Mouse (Mus musculus) cerebellum, adult 9-10 months (tissue): ENCODE data around the gene Fgfr4.

Source experiments
- DNase-seq: peaks from one replicate; pipeline ENCODE4 v3.0.0; 2022

The Fgfr4 gene

DNA sequence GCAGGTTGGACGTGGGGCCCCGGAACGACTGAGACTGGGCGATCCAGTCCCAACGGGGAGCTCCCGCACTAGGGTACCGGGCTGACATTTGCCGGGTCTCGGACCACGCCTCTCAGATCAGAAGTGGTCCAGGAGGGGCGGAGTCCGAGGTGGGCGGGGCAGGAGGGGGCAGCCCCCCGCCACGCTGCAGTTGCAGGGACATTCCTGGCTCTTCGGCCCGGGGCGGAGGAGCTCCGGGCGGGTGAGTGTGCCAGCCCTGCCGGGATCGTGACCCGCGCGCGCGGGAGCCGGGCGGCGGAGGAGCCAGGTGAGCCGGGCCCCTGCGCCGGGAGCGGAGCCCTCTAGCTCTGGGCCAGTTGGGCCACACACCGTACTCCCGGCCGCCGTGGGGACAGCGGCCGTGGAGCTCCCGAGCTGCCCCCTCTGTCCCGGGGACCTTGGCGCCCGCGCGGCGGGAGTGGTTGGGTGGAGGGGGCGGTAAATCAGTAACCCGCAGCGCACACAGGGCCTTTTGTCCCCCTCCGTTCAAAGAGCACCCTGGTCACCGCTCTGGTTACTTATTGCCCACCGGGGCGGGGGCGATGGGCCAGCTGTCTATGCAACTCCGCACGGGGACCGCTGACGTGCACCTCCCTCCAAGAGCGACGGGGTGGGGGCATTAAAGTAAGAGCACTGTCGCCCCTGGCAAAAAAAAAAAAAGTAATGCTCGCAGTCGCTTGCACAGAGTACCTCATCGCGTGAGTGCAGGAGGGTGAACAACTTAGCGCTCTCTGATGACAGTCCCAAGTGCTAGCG lies at the start of gene Fgfr4:
Gene Fgfr4, plus strand, starts transcription at position 20 of the 795 bp plus-strand sequence.
- no peak for DNase-seq

DNA sequence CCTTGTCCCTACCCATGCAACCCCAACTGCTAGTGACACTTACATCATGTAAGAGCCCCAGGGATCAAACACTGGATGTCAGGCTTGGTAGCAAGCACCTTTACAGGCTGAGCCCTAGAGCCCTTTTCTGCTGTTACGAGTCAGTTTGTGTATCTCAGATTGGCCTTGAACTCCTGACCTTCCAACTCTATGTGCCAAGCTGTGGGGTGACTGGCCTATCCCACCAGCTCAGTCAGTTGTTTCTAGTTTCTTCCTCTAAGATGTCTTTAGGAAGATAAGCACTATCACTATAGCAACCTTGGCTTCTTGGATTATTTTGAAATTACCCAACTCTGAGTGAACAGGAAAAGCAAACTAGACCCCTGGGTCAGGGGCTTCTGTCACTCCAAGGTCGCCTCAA lies 49.1 kb upstream of the Fgfr4 start:
- peak; percentile 28 for DNase-seq

DNA sequence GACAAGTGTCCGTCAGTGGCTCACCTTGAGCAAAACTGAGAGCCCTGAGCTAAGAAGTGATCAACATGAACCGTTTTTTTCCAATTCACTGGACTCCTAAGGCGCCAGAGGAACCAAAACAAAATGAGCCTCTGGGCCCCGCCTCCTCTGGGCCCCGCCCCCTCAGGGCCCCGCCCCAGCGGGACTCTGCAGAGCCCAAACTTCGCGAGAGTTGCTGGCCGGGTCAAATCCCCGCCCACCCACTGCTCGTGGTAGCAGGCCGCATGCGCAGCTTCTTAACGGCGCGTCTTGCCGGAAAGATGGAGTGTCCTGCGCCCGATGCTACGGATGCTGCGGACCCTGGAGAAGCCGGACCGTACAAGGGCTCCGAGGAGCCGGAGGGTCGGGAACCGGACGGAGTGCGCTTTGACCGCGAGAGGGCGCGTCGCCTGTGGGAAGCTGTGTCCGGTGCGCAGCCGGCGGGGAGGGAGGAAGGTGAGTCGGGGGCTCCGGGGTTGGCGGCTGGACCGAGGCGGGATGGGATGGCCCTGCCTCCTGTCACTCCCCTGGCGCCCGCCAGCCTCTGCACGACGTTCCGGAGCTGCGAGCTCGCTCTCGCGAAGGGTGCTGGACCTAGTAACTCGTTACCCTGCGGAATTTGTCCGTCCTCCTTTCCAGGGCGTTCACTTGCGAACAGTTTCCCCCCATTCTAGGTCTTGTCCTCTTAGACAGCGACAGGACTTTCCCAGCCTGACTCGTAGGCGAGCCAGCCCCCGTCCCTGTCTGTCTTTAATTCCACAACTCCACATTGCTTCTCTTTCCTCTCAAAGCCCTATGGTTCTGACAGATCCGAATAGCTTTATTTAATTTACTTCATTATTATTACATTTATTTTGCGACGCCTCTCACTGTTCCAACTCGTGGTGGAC lies 47.1 kb upstream of the Fgfr4 start, which contains the start of gene Zfp346:
Gene Zfp346, plus strand, starts transcription at position 267 of the 908 bp plus-strand sequence.
- DNase-seq: peak; percentile 98

DNA sequence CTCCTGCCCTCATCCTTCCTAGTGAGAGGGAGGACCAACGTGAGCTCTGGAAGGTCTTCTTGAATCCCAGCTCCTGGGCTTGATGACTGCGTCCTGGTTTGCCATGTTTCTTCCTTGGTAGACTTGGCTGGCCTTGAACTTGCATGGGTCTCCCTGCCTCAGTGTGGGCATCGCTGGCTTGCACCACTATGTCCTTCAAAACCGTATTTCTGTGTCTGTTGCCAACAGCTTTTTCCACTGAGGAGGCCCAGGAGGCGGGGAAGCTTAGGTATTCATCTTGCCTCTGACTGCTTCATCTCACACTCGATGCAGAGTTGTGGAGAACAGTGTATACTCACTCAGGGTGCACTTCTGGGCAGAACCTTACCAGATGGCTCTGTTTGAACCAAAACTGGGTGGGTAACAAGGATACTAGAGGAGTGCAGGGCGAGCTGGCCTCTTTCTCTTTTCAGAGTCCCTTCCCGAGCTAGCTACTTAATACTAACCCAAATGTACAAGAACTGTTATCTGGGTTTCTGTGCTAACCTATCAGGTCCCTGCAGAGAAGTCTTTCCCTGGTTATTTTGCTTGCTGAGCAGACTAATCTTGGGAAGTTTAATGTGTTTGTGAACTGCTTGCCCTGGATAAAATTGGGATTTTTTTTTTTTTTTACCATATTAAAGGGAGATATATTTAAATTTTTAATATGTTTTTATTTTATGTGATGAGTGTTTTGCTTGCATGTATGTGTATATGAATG lies 46.3 kb upstream of the Fgfr4 start:
- DNase-seq: peak; percentile 39

DNA sequence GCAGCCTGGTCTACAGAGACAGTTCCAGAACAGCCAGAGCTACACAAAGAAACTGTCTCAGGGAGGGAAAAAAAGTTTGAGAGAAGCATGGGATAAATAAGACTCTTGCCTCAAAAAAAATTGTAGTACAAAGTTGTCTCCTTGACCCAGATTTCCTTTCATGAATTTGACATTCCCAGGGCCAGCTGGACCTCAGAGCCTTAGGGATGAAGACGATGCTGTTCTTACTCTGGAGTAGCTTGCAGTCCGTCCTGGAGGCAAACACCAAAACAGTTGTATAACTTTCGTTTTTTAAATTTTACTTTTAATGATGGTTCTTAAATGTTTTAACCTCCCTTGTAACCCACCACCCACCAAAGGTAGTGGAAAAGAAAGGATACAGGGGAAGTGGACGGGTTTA lies 45.3 kb upstream of the Fgfr4 start:
- no peak for DNase-seq

DNA sequence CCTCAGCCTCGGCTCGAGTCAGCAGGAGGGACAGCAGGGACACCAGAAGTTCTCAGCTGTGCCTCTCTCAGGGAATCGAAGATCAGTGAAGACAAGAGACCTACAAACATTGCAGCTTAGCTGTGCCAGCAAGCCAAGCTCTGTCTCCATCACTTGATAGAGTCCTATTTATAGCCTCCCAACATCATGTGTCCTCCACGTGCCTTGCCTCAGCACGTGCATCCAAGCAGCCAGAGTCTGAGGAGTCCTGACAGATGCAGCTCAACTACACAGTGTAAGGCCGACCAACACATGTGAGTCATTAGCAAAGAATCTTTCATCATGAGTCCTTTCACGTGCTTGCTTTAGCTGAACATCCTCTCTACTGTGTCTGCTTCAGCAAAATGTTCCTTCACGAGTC lies 44.7 kb upstream of the Fgfr4 start:
- DNase-seq: no peak

DNA sequence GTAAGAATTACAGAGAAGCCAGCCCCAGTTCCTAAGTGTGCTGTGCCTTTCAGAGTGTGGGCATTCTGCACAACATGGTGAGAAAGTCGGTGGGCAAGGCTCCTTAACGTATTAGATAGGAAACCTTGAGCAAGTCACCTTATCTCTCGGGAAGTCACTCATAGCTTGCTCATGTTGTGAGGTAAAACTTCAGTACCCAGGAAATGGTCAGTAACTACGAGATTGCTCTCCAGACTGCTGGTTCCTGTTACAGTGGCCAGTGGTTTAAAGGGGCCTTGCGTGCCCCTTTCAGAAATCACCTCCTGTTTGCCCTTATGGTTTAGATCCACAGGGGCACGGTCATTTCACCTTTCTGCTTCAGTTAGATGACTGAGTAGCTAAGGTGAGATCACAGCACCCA lies 38.1 kb upstream of the Fgfr4 start:
- no peak for DNase-seq

DNA sequence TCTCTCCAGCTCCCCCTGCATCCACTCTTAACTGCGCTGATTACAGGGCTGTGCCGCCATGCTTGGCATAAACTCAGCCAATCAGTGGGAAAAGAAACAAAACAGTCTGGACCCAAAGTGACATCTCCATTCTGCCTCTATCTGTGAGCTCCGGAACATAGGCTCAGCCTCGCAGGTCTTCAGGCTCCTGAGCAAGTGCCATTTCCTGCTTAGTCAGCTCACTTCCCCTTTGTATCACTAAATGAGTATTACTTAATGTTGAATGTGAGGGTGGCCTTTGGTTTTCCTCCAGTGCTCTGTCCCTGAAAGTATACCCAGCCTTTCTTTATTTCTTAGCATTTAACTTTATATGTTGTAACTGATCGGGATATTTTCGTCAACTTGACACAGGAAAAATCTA lies 27.5 kb upstream of the Fgfr4 start:
- DNase-seq: no peak

DNA sequence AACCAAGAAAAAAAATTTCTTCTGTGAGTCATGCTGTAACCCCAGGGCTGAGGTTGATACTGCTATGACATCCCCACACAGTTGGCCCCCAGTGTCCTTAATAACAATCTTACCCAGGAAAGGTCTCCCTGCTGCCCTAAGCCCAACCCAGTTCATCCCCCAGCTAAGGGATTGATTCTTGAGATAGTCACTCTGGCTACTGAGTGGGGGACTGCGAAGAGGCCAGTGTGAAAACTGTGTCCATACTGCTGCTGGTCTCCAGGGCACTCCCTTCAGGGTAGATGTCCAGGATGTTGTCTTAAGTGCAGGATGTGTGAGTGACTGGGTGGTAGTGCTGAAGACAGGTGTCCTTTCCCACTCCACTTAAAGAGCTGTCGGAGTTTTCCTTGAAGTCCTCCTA lies 19.0 kb upstream of the Fgfr4 start, which contains the start of gene Gm17617:
Gene Gm17617, minus strand, starts transcription at position 101 of the 400 bp plus-strand sequence.
- DNase-seq: no peak

DNA sequence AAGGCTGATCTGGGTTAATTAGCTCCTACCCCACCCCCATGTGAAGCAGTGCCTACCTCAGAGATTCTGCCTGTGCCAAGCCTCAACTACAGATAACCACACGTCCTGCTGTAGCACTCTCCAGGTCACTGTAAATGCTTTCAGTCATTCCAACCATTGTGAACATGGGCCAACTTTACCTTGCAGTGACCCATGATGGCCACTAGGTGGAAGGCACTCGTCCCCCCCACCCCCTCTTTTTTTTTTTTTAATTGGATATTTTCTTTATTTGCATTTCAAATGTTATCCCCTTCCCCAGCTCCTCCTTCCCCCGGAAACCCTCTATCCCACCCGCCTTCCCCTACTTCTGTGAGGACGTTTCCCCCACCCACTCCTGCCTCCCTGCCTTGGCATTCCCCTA lies 17.1 kb upstream of the Fgfr4 start:
- peak; percentile 17 for DNase-seq

DNA sequence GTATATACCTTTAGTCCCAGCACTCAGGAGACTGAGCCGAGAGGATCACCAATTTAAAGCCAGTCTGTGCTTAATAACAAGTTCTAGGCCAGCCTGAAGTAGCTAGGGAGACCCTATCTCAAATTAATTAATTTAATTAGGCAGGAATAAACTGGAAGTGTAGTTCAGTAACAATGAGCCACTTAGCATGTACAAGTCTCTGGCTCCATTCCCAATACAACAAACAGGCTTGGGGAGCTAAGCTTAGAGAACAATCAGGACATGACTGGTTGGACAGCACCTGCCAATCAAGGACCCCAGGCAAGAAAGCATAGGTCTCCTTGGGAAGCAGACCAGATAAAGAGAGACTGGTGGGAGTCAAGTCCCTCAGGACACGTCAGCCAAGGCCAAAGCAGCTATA lies 12.2 kb upstream of the Fgfr4 start:
- DNase-seq: no peak

DNA sequence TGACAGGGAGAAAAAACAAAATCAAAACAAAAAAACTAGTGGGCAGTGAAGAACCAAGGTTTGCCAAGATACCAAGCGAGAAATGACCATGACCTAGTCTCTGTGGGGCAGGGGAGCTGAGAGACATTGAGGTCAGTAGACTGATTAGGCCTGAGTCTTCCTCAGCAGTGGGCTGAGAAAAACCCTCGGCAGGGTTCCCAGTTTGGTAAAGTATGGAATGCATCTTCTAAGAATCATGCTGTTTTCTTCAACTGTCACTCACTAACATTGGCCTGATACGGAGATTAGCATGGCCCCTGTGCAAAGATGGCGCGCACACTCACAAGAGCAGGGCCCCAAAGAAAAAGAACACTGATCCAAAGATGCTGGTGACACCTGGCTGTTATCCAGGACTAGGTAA lies 1.5 kb downstream of the Fgfr4 start:
- DNase-seq: no peak

DNA sequence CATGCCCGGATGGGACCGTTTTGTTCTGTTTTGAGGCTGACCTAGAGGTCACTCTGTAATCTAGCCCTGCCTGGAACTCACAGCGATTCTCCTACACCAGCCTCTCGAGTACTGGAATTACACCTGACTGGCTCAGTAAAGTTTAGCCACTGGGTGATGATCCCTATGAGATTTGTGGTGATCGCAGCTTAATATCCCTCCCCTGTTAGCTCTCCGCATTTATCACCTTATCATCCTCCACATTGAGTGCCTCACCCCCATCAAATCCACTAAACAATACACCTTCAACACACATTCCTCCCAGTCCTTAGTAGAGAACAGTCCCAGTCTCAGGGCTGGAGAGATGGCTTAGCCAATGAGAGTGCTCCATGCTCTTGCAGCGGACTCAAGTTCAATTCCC lies 9.9 kb downstream of the Fgfr4 start:
- DNase-seq: no peak

DNA sequence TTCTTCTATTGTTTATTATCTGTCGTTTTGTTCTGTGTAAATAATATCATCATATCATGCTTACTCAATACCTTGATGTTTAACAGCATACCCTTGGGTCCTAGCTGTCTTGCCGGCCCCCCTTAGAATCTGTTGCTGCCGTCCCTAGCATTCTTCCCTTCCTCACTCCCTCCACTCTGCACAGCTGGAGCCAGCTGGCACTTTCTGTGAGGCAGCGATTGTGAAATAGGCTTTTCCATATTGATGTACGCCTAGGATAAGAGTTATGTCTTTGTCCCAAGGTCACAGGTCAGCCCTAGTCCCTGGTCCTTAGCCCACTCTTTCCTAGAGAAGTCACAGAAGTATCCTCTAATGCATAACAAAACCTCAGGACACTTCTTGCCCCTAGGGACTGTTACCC lies 11.1 kb downstream of the Fgfr4 start:
- no peak for DNase-seq

DNA sequence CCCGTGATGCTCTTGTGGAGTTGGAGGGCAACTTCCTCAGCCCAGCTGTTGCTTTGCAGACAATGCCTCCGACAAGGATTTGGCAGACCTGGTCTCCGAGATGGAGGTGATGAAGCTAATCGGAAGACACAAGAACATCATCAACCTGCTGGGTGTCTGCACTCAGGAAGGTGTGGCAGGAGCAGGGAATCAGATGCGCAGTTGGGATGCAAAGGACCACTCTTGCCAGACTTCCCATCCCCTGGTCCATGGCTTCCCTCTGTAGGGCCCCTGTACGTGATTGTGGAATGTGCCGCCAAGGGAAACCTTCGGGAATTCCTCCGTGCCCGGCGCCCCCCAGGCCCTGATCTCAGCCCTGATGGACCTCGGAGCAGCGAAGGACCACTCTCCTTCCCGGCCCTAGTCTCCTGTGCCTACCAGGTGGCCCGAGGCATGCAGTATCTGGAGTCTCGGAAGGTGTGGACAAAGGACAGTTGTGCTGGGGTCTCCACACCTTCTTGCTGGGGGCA lies 13.4 kb downstream of the Fgfr4 start:
- DNase-seq: no peak

DNA sequence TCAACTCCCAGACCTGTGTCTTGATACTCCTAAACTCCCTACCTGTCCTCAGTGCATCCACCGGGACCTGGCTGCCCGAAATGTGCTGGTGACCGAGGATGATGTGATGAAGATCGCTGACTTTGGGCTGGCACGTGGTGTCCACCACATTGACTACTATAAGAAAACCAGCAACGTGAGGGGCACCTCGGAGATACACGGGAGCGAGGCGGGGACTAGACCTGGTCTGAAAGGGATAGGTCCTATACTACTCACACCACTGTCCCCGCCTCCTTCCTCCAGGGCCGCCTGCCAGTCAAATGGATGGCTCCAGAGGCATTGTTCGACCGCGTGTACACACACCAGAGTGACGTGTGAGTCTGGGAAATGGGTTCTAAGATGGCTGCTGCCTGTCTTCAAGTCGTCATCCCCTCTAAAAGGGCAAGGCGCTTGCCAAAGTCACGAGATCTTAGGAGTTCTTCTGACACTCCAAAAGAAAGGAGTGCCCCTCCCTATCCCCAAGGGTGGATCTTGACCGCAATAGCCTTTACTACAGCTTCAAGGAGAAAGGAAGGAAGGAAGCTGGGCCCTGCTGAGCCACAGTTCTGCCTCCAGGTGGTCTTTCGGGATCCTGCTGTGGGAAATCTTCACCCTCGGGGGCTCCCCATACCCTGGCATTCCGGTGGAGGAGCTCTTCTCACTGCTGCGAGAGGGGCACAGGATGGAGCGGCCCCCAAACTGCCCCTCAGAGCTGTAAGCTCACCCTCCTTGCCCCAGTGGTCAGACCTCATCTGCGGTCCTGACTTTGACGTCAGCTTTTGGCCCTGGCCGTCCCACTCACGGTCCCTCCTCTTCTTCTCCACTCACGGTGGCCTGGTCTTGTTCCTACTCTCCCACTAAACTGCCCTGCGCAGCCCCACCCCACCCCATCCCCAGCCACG lies 14.6 kb downstream of the Fgfr4 start:
- no peak for DNase-seq

DNA sequence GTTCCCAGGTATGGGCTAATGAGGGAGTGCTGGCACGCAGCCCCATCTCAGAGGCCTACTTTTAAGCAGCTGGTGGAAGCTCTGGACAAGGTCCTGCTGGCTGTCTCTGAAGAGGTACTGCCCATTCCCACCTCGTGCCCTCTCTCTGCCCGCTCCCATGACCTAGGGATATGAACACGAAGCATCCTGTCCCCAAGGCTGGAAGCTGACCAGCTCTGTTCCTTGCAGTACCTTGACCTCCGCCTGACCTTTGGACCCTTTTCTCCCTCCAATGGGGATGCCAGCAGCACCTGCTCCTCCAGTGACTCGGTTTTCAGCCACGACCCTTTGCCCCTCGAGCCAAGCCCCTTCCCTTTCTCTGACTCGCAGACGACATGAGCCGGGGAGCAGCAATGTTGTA lies 15.4 kb downstream of the Fgfr4 start:
- DNase-seq: no peak

DNA sequence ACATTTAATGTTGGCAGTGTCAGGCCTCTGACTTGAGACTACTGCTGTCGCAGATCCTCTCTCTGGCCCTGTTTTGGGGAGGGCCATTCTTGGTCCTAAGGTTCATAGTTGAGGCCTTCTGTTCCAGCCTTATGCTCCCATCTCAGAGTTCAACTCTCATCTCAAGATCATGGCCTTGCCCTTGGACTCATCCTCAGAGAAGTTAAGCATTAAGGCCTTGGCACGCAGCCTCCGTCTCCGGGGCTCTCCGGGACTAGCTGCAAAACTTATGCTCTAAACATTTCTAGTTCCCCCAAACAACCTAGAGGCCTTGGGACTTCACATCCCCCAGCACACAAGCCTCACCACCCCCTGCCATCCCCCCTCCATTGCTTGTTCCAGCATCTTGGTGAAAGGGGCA lies 15.8 kb downstream of the Fgfr4 start:
- DNase-seq: no peak

DNA sequence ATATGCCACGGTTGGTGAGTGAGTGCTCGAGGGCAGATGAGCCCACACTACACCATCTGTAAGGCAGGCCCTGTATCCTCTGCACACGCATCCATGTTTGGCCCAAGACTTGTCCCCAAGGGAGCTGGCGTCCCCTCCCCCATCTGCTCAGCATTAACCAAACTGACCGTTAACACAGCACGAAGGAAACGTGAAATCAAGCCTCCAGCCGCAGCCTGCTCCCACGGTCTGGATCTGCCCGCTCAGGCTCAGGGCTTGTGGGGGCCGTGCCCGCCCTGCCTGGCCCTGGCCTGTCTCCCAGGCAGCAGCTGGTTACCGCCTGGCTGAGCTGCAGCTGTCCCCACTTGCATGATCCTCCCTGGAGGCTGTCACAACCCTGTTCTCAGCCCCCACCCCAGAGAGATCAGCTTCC lies 16.5 kb downstream of the Fgfr4 start:
- no peak for DNase-seq

DNA sequence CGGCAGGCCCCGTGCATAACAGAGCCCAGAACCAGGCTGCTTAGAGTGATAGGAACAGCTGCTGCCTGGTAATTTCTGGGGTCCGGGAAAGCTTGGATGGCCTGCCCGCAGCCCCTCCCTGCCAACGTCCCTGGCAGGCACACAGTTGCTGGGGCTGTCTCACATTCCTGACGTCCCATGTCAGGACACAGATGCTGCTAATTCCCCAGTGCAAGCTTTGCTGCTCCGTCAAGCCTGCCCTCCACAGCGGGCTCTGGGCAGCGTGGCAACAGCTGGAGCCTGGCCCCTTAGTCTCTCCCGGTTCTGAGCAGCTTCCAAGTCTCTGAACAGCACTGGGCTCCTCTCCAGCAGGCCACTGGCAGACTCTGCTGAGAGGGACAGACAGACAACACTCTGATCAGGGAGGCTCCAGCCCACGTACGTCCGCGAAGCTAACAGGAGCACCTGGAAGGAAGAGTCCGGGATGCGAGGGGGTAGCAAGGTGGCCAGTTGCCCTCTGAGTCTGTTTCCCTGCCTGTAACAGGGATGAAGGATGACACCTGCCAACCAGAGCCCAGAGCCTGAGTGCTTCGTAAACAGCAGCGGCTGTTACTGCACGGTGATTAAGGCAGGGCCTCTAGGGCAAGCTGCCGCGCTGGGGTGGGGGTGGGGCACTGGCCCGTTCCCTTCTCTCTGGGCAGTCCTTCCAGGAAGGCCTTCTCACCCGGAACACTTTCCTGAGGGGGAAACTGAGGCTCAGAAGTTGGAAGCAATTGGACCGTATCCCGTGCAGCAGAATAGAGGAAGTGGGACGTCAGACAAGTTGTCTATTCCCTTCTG lies 19.3 kb downstream of the Fgfr4 start:
- no peak for DNase-seq

DNA sequence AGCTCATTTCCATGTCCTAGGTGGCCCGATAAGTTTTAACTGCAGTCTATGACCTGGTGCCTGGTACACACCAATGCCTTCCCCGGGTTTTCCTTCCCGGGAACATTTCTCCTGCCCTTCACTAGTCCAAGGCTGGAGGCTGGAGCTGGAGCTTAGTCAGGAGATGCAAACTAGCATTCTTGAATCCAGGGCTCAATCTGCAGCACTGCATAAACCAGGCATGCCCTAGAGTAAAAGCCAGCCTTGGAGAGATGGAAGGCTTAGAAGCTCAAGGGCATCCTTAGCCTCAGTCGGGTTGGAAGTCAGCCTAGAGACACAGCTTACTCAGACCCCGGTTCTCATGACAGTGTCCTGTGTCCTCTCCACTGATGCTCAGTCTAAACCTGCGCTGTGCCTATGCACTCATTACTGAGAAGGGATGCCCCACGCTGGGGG lies 19.9 kb downstream of the Fgfr4 start:
- no peak for DNase-seq
